Mouse (Mus musculus): ENCODE measurements around the gene Depdc7.

DNA sequence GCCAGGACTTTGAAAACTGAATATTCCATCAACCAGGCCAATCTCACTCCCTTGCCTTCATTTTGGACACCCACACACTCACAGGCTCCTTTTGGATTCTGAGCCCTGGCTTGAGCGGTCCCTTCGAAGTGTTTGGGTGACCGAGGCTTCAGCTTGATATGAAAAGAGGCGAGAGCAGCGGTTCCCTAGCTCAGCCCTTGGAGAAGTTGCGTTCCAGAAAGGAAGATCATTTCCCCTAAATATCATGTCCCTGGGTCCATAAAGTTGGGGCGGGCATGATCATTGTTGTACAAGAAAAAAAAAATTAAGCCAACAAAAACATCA, 30.2 kb downstream of the Depdc7 start:
- TF ChIP-seq CTCF (IDR thresholded peaks at IDR 0.05; ENCODE audit: control insufficient read depth, insufficient read depth, low read length), result no peak
- TF ChIP-seq POLR2A (IDR thresholded peaks at IDR 0.05; ENCODE audit: borderline replicate concordance, control insufficient read depth, low read depth, low read length), result no peak
